Mouse (Mus musculus) G1E (cell line): Measurements from ENCODE around the gene D17Wsu92e.

Experiments
- CTCF ChIP-seq: IDR thresholded peaks from 2 replicates; pipeline ENCODE4 v1.5.1; 2012; ENCODE audit warnings: low read depth, low read length, inconsistent platforms, mixed read lengths
- GATA1 ChIP-seq: IDR thresholded peaks from 2 replicates; pipeline ENCODE4 v1.6.1; 2012; ENCODE audit warnings: borderline replicate concordance, low read length, inconsistent platforms, mixed read lengths
- TAL1 ChIP-seq: conservative IDR thresholded peaks from 2 replicates; pipeline ENCODE4 v1.6.1; 2012; ENCODE audit warnings: low read depth, low read length, inconsistent platforms, mixed read lengths

- no peak for TF ChIP-seq CTCF
- no peak for TF ChIP-seq GATA1
- no peak for TF ChIP-seq TAL1
These were observed 100.1 kb downstream of the D17Wsu92e start for GRCm38 (mm10) chr17:27720326-27720725.
